Mouse (Mus musculus) cerebellum, adult 2 months (tissue): ENCODE results near the gene Ang5.
"Not testable (repeated sequence)": the region's sequence is repeated elsewhere in the genome, so short reads cannot be mapped to it uniquely, and the experiment has no call there.

Experiments used
- CTCF ChIP-seq: fragments of 200-500 bp; IDR thresholded peaks from 2 replicates; pipeline ENCODE4 v1.5.1; 2011; ENCODE audit warnings: low read depth, mild to moderate bottlenecking, control low read depth, low read length, moderate library complexity, borderline replicate concordance; ENCODE audit not compliant: insufficient read depth
- POLR2A ChIP-seq: fragments of 200-500 bp; IDR thresholded peaks from 2 replicates; pipeline ENCODE4 v1.6.1; 2011; ENCODE audit warnings: low read length, control low read depth, borderline replicate concordance; ENCODE audit not compliant: insufficient read depth

DNA sequence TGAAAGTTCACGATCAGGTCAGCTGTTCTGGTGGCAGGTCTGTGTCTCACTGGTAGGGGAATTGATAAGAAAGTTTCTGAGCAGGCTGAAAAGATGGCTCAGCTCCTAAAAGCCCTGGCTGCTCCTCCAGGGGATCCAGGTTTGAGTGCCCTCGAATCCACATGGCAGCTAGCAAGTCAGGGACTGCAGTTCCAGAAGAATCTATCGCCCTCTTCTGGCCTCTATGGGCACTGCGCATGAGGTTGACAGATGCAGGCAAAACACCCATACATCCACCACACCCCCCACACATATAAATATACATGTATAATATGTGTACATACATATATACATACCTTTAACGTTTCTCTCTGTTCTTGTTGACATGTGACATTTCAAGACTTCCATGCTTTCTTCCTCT is 30.5 kb downstream of the Ang5 start:
- TF ChIP-seq CTCF: peak; percentile 22; the same call in 1 of the 2 replicates
- TF ChIP-seq POLR2A: not testable (repeated sequence)
